Mouse (Mus musculus): ENCODE data around the gene Sema7a.

GRCm38 (mm10) chr9:57997511-57998031 lies 57.7 kb downstream of the Sema7a start:
- TF ChIP-seq CTCF (IDR thresholded peaks at IDR 0.05; ENCODE audit: extremely low read depth, insufficient read depth, insufficient read length, insufficient replicate concordance) (no peak), POLR2A (IDR thresholded peaks at IDR 0.05; ENCODE audit: low read depth, low read length) (no peak)
